Mouse (Mus musculus) adrenal gland, adult 8-10 months (tissue): ENCODE results near the gene Dusp5. TPM values are rescaled to one million over a fixed set of nuclear protein-coding genes. Genes with fewer than 3 reads are reported as not detected.

Experiments
- DNase-seq: peaks from one replicate; pipeline ENCODE4 v3.0.0; 2022
- total RNA-seq, 4 experiments: library from RNA; stranded (reverse); gene quantifications; 2 replicates each; pipeline ENCODE4 v1.2.4; 2022

Gene Dusp5
- total RNA-seq, 4 experiments from 2014 or later, result 3.9 to 18.8 (median 5.7) TPM

DNA sequence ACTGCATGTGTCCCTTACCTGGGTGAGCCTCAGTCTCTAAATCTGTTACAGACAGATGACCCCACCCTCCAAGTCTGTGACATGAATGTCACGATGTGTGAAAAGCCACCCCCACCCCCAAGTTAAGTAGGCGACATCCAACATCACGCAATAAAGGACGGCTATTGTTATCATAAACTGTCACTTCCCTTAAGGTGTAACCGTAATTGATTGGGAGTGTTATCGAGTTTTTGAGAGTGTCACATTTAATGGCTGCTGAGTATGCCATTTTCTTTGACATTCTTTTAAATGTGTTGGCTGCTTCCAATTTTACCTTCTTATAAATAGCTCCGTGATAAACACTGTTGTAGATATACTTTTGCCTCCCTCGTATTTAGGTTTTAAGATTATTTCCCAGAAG is 9.4 kb upstream of the Dusp5 start:
- DNase-seq, result no peak

DNA sequence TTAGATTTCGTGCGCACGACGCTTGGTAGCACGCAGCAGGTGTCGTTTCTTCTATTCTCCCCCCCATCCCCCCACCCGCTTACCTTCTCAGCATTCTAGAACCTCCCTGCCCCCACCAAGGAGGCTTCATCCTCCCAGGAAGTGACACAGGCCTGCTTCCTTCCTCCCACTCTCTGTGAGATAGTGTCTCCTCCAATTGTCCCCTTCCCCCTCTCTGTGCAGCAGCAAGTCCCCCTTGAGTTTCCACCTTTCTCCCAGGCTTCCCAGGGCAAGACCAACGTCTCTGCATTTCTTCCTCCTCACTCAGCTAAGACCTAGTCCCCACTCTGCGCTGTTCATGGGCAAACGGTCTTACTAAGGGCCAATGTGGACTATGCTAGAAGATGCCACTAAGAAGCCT is 8.9 kb upstream of the Dusp5 start:
- no peak for DNase-seq

DNA sequence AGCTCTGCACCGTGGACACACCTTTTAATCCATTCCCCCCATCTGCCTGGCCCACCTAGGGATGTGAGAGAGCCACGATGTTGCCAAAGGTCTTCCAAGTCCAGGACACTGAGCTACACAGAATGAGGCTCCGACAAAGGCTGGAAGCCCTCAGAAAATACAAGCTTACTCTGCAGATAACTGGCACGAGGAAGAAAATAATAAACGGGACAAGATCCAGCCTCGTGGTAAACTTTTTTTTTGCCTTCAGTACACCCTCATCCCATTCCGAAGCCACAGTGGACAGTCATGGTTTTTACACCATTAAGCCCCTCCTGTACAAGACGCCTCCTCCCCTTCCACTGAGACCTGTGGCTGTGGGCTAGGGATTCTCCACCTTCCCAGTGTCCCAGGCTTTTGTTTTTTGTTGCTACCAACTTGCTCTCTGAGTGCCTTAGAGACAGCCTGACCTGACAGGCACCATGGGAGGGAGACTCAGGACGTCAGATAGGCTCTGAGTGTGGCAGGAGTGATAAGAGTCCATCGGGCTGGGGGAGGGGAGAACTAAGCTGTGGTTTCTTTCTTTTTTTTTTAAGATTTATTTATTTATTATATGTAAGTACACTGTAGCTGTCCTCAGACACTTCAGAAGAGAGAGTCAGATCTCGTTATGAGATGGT is 7.6 kb upstream of the Dusp5 start:
- no peak for DNase-seq

DNA sequence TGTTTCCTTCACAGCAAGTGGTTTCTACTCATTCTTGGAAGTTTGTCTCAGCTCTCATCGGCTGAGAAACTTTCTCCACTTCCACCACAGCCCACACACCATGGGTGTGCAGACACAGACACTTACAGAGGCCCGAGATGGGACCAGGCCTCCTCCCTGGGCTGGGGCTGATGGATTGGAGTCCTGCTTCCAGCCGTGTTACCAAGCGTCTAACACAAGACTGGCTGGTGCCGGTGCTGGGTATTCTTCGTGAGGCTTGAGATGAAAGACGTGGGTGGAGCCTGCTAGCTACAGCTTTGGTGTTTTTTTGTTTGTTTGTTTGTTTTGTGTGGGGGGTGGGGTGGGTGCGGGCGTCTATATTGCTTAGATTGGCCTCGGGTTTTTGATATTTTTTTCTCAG is 1.4 kb upstream of the Dusp5 start:
- no peak for DNase-seq

DNA sequence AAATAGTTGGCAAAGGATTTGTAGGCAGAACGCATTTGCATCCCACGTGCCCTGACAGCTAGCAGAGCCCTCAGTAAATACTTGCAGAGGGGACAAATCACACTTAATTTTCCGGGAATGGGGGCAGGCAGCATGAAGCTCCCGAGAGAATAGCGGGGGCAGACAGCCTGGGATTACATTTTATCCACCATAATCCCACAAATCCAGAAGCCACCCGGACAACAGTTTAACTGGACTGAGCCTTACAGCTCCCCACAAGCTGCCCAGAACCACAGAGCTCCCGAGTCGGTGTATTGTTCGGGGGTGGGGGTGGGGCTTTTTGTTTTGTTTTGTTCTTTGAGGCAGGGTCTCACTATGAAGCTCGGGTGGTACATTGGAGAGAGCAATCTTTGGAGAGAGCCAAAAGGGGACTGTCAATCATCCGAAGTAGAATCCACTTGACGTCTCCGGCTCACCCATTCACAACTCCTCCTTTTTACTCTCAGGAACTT is 733 bp upstream of the Dusp5 start:
- no peak for DNase-seq

DNA sequence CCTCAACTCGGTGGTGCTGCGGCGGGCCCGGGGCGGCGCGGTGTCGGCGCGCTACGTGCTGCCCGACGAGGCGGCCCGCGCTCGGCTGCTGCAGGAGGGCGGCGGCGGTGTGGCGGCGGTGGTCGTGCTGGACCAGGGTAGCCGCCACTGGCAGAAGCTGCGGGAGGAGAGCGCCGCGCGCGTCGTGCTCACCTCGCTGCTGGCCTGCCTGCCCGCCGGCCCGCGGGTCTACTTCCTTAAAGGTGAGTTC is 471 bp downstream of the Dusp5 start:
- no peak for DNase-seq

DNA sequence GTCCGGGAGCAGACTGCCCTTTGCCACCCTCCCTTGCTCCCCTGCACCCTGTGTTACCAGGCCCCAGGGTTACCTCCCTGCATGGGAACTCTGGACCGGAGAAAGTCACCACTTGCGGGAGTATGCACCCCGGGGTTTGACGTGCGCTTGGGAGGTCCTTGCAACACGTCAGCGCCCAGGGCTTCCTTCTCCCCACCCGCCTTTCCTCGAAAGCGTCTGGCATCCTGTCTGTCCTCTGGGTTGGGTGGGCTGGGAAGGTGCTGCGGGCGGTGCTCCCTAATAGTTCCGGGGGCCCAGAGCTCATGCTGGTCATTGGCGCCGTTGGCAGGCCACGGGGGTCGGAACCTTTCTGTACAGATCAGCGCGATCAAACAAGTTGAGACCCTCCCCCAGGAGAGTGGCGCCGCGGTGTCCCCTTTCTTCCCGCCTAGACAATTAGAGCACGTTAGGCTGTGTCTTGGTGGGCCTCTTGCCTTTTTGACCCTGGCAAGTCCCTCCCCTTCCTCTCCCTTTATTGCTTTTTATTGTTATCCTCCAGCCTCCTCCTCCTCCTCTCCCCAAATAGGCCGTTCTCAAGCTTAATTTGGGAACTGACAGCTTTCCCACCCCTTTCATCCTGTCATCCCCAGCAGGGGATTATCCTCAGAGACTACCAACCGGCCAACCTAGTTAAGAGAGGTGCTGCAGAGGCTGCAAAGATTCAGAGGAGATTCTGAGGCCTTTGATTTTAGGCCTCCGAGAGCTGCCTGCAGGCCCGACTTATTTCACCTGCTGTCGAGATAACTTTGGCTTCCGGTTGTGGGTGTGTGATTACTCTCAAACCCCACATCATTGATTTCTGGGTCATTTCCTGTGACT is 1.0 kb downstream of the Dusp5 start:
- peak; percentile 43 for DNase-seq

DNA sequence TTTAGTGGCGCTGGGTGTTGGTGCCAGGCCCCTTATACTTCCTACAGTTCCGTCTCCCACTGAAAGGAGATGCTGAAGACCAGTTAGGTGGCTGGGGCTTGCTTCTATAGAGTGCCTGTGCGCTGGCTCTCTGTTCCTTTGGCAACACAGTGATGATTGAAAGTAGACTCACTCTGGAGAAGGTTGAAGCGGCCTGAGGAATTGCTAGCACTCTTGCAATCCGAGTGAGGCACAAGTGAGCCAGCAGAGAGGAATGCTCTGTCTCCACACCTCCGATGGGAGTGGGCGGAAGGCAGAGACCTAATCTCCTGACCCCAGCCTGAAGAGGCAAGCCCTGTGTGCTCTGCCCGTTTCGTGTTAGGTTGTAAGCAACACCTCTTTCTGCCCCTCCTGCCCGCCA is 2.5 kb downstream of the Dusp5 start:
- DNase-seq, result peak; percentile 49

DNA sequence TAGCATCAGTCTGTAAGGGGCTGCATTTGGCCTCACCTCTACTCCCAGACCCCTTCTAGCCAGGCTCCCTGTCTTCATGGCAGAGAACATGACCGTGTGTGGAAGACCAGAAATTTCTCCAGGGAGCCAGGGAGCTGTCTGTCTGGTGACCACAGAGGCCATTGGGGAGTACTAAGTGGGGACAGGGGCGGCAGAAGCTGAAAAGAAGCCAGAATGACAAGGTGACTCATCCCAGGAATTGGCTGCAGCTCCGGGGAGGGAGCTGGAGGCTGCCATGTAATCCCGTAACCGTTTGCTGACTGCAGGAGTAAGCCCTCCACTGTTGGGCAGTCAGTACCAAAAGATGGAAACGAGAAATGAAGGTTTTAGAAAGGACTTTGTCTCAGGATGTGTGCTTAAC is 3.1 kb downstream of the Dusp5 start:
- DNase-seq, result peak; percentile 71

DNA sequence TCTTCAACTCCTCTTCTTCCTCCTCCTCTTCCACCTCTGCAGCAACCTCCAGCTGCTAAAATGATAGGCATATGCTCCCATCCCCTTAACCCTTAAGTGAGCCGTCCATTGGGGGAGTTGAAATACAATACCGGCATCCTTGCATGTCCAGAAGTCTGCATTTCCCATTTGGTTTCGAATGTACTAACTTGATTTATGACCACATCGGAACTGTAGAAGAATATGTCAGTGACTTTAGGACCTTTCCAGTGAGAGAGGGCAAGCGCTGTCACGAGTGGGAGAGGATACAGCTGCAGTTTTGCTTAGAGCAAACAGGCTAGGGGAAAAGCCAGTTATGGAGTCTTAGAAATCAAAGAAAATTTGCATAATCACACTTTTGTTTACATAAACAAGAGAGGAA is 3.8 kb downstream of the Dusp5 start:
- DNase-seq, result no peak

DNA sequence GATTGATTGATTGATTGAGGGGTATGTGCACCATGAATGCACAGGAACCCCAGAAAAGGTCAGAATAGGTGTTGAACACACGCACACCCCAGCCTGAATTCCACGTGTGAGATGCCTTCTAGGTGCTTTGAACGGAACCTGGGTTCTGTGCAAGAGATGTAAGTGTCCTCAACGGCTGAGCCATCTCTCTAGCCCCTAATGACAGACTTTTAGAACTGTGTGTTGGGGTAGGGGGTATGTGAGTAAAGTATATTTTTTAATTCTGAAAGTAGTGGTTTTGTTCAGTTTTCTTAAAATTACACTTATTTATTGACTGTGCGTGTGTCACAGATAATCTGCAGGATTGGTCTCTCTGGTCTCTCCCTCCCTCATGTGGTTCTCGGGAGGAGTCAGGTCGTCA is 4.3 kb downstream of the Dusp5 start:
- no peak for DNase-seq

DNA sequence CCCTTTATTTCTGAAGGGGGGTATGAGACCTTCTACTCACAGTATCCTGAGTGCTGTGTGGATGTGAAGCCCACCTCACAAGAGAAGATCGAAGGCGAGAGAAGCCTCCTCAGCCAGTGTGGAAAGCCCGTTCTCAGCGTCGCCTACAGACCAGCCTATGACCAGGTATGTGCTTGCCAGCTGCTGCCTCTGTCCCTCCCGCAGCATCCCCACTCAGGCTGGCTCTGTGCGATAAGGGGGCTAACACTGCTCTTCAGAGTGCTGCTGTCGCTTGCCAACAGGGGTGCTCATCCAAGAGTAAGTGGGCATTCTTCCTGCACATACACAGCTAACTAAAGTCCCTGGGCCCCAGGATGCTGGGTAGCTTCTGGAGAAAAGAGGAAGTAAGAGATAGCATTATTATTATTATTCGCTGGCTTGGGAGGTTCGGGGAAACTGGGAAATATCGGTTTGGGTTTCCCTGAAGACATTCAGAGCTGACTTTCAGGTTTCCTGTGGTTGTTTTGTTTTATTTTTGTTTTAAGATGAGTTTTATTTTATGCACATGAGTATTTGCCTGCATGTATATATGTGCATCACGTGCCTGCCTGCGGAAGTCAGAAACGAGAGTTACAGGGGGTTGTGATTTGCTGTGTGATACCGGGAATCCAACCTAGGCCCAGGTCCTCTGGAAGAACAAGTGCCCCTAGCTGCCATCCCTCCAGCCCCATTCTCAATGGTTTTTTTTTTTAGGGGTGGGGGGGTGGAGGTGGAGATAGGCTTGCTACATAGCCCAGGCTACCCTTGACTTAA is 5.1 kb downstream of the Dusp5 start:
- no peak for DNase-seq

DNA sequence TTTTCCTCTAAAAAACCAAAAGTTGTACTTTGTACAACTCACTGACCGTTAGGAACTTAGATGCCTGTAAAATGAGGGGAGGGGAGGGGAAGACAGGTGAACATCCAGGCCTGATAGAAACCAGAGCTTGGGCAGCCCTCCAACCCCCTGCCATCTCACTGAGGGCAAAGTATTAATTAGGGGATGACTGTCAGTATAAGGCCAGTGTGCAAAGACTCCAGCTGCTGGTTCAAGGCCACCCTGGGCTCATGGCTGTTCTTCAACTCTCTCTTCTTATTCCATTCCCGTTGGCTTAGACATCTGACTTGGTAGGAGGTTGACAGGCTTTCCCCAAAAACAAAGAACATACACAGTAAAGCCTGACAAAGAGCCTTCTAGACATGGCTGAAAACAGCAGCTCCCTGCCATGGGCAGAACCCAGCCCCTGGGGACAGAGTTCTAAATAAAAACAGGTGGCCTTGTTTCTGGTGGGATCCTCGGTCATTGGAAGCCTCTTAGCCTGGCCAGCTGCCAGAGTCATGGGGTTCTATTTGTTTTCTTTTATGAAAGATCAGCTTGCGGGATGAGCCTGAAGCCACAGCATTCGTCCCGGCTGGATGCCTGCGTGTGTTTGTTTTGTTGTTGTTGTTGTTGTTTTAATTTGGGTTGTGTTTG is 6.0 kb downstream of the Dusp5 start:
- DNase-seq, result no peak

DNA sequence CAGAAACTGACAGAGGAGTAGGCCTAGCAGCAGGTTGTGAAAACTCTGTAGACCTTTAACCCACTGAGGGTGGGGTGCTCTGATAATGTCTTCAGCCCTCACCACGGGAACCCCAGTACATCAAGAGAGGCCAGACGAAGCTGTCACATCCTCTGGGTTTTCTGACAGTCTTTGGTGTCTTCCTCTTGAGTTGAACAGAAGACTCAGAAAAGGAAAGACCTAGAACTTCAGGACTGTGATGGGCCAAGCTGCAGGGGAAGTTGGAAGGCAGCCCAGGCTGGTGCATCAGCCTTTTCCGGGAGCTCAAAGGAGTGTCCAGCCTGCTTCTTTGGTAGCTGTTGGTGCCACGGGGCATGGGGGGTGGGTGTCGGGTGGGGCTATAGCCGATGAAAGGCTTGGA is 6.5 kb downstream of the Dusp5 start:
- no peak for DNase-seq

DNA sequence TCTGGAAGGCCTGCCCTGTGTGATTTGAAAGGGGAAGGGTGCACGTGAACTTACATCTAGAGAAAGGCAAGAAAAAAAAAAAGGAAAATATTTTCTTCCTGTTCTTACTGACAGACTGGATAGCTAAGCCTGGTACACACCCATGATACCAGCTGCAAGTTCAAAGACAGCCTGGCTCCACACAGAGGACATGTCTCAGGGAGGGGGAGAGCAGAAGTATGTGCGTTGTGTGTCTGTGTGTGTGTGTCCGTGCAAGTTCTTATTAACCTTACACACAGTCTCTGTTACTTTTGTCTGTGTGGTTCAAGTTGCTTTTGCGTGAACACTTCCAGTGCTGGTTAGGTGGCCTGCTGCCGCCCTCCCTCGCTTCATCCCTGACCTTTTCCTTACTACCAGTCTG is 7.3 kb downstream of the Dusp5 start:
- no peak for DNase-seq

DNA sequence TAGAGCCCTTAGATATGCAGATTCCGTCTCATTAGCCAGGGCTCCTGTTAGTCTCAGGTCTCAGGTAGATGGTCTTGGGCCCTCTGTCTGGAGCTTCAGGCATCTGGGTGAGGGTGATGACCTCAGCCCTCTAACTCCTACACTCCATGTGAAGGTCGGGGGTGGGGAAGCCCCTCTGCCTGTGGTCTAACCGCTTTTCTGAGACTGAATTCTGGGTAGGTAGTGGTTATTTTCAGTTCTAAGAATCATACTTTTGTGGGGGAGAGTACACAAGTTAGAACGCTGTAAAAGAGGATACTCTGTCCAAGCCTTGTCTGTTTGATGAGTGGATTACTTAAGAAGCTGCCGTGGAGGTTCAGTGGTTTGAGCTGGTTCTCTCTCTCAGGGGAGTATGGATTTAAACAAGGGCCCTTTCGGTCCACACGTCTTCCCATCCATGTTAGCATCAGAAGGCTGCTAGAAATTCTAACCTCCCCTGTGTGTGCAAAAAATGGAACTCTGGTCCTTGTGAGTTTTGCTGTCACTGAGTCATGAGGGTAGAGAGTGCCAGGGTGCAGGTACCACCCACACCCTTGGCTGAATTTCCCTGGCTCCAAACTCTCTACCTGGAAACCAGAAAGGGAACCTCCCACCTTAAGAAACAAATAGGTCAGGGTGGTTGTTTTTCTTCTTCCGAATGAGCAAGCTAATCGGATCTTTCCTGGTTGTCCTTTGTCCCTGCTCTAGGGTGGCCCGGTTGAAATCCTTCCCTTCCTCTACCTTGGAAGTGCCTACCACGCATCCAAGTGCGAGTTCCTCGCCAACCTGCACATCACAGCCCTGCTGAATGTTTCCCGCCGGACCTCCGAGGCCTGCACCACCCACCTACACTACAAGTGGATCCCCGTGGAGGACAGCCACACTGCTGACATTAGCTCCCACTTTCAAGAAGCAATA is 8.1 kb downstream of the Dusp5 start:
- no peak for DNase-seq

DNA sequence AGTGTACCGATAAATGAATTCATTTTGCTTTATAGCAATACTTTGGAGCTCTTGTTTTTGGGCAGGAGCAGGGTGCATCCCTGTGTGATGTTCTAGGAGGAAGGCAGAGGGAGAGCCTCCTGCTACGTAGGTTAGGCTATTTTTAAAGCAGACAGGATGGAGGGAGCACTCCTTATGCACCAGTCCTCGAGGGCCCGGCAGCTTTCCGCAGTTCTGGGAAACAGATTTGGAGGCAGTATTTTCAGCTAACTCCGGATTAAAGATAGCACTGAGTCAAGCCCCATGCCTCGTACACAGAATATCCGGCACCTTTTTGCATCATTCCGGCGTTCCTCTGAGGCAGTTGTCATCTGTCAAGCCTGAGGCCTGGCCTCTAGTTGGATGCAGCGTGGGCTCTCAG is 9.1 kb downstream of the Dusp5 start:
- no peak for DNase-seq

DNA sequence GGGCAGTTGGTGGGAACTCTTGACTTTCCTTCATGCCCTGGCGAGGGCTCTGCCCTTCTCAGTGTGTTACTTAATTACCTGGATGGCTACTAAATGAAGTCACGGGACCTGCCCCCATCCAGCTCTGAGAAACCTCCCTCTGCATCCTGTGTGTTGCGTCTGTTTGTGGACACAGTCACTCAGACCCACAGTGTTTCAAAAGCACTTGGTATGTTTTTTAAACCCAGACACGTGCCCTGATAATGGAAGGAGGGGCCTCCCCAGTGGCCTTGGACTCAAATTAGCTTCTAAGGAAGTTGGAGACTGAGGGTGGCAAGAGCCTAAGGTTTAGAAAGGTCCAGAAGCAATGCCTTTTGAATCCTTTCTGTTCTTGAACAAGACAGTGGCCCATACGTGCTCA is 9.9 kb downstream of the Dusp5 start:
- DNase-seq, result no peak

DNA sequence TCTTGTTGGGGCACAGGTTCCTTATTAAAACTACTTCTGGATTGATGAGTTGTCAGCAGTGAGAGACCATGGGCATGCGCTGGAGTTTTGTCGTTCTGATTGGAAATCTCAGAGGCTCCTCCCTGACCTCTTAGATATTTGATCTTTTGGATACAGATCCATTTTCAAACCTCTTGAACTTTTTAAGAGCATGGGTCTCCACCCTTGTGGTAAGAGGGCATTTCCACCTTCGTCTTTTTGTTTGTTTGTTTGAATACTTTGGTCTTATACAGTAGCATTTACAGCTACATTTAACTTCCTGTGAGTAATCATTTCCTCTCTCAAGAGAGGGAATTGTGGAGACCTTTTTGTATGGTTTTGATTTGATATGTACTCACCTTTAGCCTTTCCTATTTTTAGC is 10.4 kb downstream of the Dusp5 start:
- no peak for DNase-seq

DNA sequence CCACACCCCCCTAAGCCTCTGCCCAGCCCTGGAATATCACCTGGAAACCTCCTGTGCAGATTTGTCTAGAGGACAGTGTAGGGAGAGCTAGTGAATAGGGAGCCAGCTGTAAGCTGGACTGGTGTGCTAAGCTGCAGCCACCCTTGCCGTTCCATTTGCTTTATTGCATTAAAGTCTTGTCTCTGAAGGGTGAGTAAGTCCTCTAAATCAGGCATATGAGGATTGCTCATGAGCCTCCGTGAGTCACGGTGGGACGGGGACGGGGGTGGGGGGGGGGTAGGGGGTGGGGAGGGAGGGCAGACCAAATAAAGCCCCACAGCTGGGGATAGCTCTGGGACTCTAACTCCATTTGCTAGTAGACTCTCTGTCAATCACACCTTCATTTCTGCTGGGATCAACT is 14.7 kb downstream of the Dusp5 start:
- no peak for DNase-seq

DNA sequence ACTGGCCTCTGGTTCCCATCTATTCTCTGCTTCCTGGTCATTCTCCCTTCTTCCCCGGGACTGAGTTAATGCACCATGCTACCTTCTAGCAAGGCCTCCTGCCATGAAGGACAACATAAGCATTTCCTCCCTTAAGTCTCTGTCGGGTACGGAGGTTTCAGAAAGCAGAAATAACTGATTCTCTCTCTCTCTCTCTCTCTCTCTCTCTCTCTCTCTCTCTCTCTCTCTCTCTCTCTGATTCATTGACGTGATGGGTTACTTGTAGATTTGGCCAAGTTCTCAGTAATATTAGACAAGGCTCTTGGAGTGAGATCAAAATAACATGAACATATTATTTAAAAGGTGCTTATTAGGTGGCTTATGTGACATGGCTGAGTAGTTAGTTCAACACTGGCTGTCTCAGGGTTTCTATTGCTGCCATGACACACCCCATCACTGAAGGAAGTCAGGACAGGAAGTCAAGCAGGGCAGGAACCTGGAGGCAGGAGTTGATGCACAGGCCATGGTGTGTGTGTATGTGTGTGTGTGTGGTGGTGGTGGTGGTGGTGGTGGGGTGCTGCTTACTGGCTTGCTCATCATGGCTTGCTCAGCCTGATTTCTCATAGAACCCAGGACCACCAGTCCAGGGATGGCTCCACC is 16.1 kb downstream of the Dusp5 start:
- DNase-seq, result no peak
